Mouse (Mus musculus): Measurements from ENCODE around the gene Atf3.

DNA sequence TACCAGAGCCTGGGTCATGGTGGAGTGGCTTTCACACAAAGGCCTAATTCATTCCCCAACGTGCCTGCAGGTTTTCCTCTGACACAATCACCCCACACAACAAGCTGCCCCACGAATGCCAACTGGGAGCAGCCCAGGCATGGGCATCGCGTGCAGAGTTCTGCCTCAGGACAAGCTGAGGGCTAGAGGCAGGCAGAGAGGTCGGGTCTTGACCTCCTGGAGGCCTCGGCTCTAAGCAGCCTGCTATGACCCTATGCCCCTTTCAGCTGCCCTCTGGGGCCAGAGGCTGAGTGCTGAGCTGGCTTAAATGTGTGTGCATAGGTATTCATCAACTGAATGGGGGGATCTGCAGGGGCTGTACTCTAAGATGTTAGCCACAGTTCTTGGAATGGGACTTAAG lies 44.0 kb upstream of the Atf3 start:
- no peak for TF ChIP-seq POLR2A (IDR thresholded peaks at IDR 0.05; ENCODE audit: insufficient read length, low read depth)
- no peak for TF ChIP-seq CEBPB (IDR thresholded peaks at IDR 0.05; ENCODE audit: insufficient read depth, poor library complexity, severe bottlenecking)
